Mouse (Mus musculus): ENCODE data around the gene Serping1.

Serping1 gene

GRCm38 (mm10) chr2:84716423-84717355 lies 58.6 kb downstream of the Serping1 start:
- DNase-seq (ENCODE audit: low read depth in 1 of 2, low spot score in 2 of 2) = no peak

- DNase-seq (ENCODE audit: low read depth in 1 of 2, low spot score in 2 of 2) = no peak
Observed at GRCm38 (mm10) chr2:84715562-84716361, 59.5 kb downstream of the Serping1 start.
